Mouse (Mus musculus) bone marrow, adult 2 months (tissue): ENCODE results near the gene Lypd8.

Experiments
- CTCF ChIP-seq: fragments of 200-500 bp; IDR thresholded peaks from 2 replicates; pipeline ENCODE4 v1.5.1; 2011; ENCODE audit warnings: low read length, control low read depth; ENCODE audit not compliant: control insufficient read depth, insufficient read depth
- POLR2A ChIP-seq: fragments of 200-500 bp; IDR thresholded peaks from 2 replicates; pipeline ENCODE4 v1.6.1; 2011; ENCODE audit warnings: low read depth, mild to moderate bottlenecking, control low read depth, low read length, borderline replicate concordance; ENCODE audit not compliant: control insufficient read depth

DNA sequence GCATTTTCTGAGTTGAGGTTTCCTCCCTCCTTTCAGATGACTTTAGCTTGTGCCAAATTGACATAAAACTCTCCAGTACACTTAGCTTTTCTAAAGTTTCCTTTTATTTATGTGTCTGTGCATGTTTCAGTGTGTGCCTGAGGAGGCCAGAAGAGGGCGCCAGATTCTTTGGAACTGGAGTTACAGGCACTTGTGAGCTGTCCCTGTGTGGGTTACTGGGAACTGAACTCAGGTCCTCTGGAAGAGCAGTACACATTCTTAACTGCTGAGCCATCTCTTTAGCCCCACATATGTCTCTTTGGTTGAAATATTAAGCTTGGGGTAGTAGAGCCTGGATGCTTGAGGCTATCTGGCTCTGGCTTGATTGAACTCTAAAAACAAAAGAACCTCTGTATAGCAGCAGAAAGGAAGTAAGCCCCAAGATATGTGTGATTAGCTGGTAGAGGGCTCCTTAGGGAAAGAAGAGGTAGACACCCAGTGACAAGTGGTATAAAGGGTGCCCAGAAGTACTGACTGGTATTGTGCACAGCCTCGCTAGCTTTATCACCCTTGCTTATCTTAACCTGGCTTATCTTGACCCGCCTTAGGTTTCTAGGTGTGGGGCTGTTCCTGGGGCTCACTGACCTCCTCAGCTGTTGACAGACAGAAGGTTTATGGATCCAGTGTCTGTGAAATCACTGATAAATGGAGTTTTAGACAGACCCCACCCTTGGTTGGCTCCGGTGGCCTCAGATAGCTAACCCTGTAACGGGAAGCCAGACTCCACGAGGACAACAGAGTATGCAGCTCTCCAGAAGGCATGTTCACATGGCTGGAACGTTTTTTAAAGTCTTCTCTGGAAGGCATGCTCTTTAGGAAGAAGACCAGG lies 25.9 kb upstream of the Lypd8 start:
- peak; percentile 46; the same call in 1 of the 2 replicates for TF ChIP-seq CTCF
- no peak for TF ChIP-seq POLR2A
